Mouse (Mus musculus) ES-E14 (cell line): Measurements from ENCODE around the gene Uckl1. TPM values are rescaled to one million over a fixed set of nuclear protein-coding genes. Genes with fewer than 3 reads are reported as not detected.

ENCODE experiments used
- DNase-seq: peaks from one replicate; pipeline ENCODE4 v3.0.0-alpha.2; 2013; ENCODE audit warnings: low read depth, low spot score
- H3K27ac ChIP-seq: 2 replicates; pipeline ENCODE4 v1.5.1; 2012; ENCODE audit warnings: low read depth, mild to moderate bottlenecking, low read length, moderate library complexity, mixed read lengths; ENCODE audit not compliant: poor library complexity, insufficient read depth, severe bottlenecking
- H3K36me3 ChIP-seq: 2 replicates; pipeline ENCODE4 v1.6.1; 2012; ENCODE audit warnings: mild to moderate bottlenecking, low read length, moderate library complexity, mixed read lengths; ENCODE audit not compliant: control insufficient read depth, poor library complexity, insufficient read depth, severe bottlenecking
- H3K4me1 ChIP-seq, 2 experiments: fragments of 150-350 bp in 1 of 2; sonication (generic) in 1 of 2; 2 replicates each; pipeline ENCODE4 v1.6.1; 2012; ENCODE audit warnings: low read length in 2 of 2, mild to moderate bottlenecking in 1 of 2, mixed read lengths in 1 of 2; ENCODE audit not compliant: control insufficient read depth in 2 of 2, insufficient read depth in 2 of 2, poor library complexity in 1 of 2
- H3K4me3 ChIP-seq, 2 experiments: fragments of 150-350 bp in 1 of 2; sonication (generic) in 1 of 2; 2 replicates each; pipeline ENCODE4 v1.5.1; 2012; ENCODE audit warnings: low read length in 2 of 2, low read depth in 1 of 2, mild to moderate bottlenecking in 1 of 2, mixed read lengths in 1 of 2; ENCODE audit not compliant: insufficient read depth in 1 of 2, poor library complexity in 1 of 2, severe bottlenecking in 1 of 2
- H3K9ac ChIP-seq: 2 replicates; pipeline ENCODE4 v1.6.1; 2012; ENCODE audit warnings: low read depth, mild to moderate bottlenecking, low read length, mixed read lengths; ENCODE audit not compliant: poor library complexity, insufficient read depth, severe bottlenecking
- H3K9me3 ChIP-seq: fragments of 150-350 bp; sonication (generic); 2 replicates; pipeline ENCODE4 v1.6.1; 2012; ENCODE audit warnings: low read depth, mild to moderate bottlenecking, low read length; ENCODE audit not compliant: control insufficient read depth, insufficient read depth
- CHD2 ChIP-seq: IDR thresholded peaks from 2 replicates; pipeline ENCODE4 v1.6.1; 2014; ENCODE audit warnings: mild to moderate bottlenecking, low read depth, low read length, inconsistent platforms
- HCFC1 ChIP-seq: IDR thresholded peaks from 2 replicates; pipeline ENCODE4 v1.6.1; 2012; ENCODE audit warnings: low read length, inconsistent platforms, borderline replicate concordance; ENCODE audit not compliant: insufficient read depth
- MAFK ChIP-seq: IDR thresholded peaks from 2 replicates; pipeline ENCODE4 v1.6.1; 2014; ENCODE audit warnings: mild to moderate bottlenecking, low read depth, low read length, inconsistent platforms; ENCODE audit not compliant: insufficient read depth
- ZC3H11A ChIP-seq: IDR thresholded peaks from 2 replicates; pipeline ENCODE4 v1.6.1; 2012; ENCODE audit warnings: low read depth, mild to moderate bottlenecking, inconsistent platforms, low read length, borderline replicate concordance
- ZNF384 ChIP-seq: IDR thresholded peaks from 2 replicates; pipeline ENCODE4 v1.6.1; 2012; ENCODE audit warnings: low read depth, low read length, inconsistent platforms
- in situ Hi-C, 2 experiments: fragments of 600-800 bp; cut with MboI; formaldehyde crosslinking; loops; one replicate each; pipeline ENCODE4 v1.15.1; 2025; ENCODE audit warnings: low sequenced_read_pairs in 2 of 2, inconsistent platforms in 1 of 2; ENCODE audit not compliant: unreplicated experiment in 2 of 2
- total RNA-seq: library from RNA; depleted of rRNA; stranded (reverse); fragments of 300-350 nt; gene quantifications from 2 replicates; pipeline ENCODE4 v1.2.3, GENCODE M21; 2012

Gene Uckl1
- total RNA-seq, 1 experiment = 24.0 TPM

DNA sequence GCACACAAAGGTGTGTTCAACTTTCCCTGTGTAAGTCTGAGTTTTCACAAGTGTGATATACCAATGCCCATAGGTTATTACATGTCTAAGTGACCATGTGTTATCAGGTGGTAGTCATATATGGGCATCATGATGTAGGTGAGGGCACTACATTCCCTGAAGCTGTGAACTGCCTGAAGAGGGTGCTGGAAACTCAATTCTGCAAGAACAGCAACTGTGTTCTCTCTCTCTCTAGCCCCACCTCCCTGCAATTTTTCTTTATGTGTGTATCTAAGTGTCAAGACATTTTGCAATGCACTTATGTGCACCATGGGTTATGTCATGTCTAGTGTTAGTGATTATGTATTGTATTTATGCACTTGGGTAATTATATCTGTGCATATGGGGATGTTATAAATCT lies 9.2 kb upstream of the Uckl1 start:
- Histone ChIP-seq H3K9ac (no peak overlapping the region), H3K36me3 (peaks cover 16% of the 10 kb centered on the region), H3K4me1 (peaks cover 5 to 10% of the 10 kb centered on the region in 2 experiments; a peak in 1 of 4 replicates), H3K27ac (no peak overlapping the region), H3K9me3 (no peaks in the 10 kb centered on the region), H3K4me3 (no peak overlapping the region)
- no peak for DNase-seq
- TF ChIP-seq MAFK = no peak
- TF ChIP-seq HCFC1 = no peak
- TF ChIP-seq ZC3H11A = no peak
- no peak for TF ChIP-seq CHD2
- no peak for TF ChIP-seq ZNF384
- in situ Hi-C loops = no loop called here

DNA sequence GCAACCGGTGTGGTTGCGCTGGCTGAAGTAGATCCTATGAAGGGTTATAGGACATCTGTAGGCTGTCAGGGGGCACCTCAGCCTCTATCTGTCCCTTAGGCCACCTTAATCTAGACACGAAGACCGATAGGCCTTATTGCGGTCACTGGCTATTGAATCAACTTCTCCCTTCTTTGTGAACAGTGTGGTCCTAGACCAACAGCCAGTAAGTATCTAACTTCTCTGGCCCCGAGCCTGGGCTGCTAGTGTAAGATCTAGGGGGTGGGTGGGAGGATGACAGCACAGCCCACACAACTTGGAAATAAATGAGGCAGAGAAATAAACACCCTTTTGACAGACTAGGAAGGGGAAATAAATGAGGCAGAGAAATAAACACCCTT lies 8.3 kb upstream of the Uckl1 start:
- Histone ChIP-seq H3K36me3 (peaks cover 22% of the 10 kb centered on the region), H3K9ac (peak overlapping the region; percentile 91), H3K4me3 (peak overlapping the region; percentile 87 to 95), H3K4me1 (peaks cover 5 to 10% of the 10 kb centered on the region in 2 experiments; a peak in 1 of 4 replicates), H3K27ac (no peak overlapping the region), H3K9me3 (no peaks in the 10 kb centered on the region)
- no peak for DNase-seq
- TF ChIP-seq ZNF384 (no peak), HCFC1 (no peak), CHD2 (no peak), MAFK (no peak), ZC3H11A (no peak)
- in situ Hi-C loops = no loop called here

DNA sequence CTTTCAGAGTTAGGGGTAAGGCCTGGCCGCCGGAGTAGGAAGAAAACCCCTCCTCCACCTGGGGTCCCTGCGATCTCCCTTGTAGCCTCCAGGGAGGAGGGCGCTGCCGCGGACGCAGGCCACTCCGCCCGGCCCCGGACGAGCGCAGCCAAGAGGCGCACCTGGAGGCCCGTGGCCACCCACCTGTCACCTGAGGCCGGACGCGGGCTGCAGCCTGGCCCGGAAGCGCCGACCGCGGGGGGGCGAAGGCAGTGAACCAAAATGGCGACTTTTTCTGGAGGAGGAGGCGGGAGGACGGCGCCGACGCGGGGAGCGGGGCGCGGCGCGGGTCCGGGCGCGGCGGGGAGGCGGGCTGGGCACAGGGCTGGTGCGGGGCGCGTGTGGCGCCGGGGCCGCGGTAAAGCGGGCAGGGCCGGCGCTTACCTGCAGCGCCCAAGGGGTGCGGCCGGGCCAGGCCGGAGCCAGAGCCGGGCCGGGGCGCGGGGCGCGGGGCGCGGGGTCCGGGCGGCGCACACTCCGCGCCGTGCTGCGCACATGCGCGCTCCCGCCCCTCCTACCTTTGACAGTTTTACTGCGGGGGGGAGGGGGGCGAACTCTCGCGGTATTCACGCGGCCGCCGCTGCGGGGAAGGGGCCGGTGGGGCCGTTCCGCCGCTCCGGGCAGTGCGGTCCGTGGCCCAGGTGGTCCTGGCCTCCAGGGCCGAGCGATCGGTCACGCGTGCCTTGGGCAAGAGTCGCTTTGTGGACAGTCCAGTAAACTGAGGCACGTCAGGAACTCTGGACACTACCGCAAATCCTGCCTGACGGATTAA lies 7.7 kb upstream of the Uckl1 start, which contains the start of gene Zfp512b:
Gene Zfp512b, minus strand, starts transcription at position 573 of the 811 bp plus-strand sequence.
- Histone ChIP-seq H3K9me3 (no peaks in the 10 kb centered on the region), H3K36me3 (peaks cover 27% of the 10 kb centered on the region), H3K9ac (peak within 1 kb of the TSS; percentile 91), H3K27ac (peak within 1 kb of the TSS; percentile 41; the same call in 1 of the 2 replicates), H3K4me1 (peaks cover 5 to 10% of the 10 kb centered on the region in 2 experiments; a peak in 1 of 4 replicates), H3K4me3 (peak within 1 kb of the TSS; percentile 87 to 97)
- TF ChIP-seq MAFK = no peak
- TF ChIP-seq CHD2 = peak; percentile 92
- no peak for TF ChIP-seq ZC3H11A
- in situ Hi-C loops = no loop called here
- DNase-seq = no peak

DNA sequence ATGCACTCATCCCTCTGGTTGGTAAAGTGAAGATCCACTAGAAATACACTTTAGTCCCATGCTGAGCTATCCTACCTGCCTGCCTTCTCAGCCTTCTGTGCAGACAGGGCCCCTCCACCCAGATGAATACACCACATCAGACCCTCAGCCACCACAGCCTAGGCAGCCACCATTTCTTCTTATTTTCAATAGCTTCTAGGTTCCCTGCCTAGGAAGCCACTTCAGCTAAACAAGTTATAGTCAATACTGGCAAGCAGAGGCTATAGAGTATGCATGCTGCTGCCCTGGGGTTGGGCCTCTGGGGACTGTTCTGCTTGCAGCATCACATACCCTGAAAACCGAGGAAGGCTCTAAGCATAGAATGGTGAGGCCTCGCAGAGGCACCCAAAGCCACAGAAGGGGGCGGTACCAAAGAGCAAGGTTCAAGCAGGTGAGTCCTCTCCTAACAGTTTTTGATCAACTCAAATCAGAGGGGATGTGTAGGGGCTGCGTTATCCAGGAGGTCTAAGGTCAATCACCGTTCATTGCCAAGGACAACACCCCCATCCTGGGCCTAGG lies 6.9 kb upstream of the Uckl1 start, which contains the start of gene Prpf6:
Gene Prpf6, plus strand, starts transcription at position 341 of the 558 bp plus-strand sequence.
- H3K9me3 ChIP-seq = no peaks in the 10 kb centered on the region
- no peak for TF ChIP-seq MAFK
- TF ChIP-seq CHD2 = no peak
- no peak for TF ChIP-seq ZC3H11A
- no peak for TF ChIP-seq HCFC1
- no peak for TF ChIP-seq ZNF384
- peaks cover 4 to 5% of the 10 kb centered on the region in 2 experiments; a peak in 1 of 4 replicates for H3K4me1 ChIP-seq
- H3K27ac ChIP-seq = peak within 1 kb of the TSS; percentile 41; the same call in 1 of the 2 replicates
- H3K9ac ChIP-seq = peak within 1 kb of the TSS; percentile 91
- in situ Hi-C loops = no loop called here
- peaks cover 32% of the 10 kb centered on the region for H3K36me3 ChIP-seq
- H3K4me3 ChIP-seq = peak within 1 kb of the TSS; percentile 87 to 97
- no peak for DNase-seq
